Mouse (Mus musculus): ENCODE results near the gene Uvssa. TPM values are rescaled to one million over a fixed set of nuclear protein-coding genes. Genes with fewer than 3 reads are reported as not detected.

The Uvssa gene
- polyA plus RNA-seq, 1 experiment from 2014 or later: 7.8 TPM

DNA sequence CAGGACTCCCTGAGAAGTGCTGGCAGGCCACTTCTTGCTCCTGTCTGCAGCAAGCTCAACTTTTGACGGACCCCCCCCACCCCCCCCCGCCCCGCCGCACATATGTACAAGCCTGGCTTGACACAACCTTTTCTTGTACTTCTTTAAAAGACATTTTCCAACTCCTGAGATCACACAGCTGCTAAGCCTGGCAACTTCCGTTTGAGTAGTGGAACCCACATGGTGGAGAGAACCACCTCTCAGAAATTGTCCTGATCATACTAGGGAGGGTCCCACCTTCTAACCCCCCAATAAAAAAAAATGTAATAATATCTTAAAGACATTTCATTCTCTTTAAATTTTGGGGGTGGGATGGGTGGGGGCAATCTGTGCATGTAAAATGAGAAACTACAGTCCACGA, 1.2 kb upstream of the Uvssa start:
- H3K27ac ChIP-seq (replicated peaks): no peak overlapping the region
- no peaks in the 10 kb centered on the region for H3K9me3 ChIP-seq (replicated peaks)
- no peak for ATAC-seq (ENCODE audit: low FRiP score)
- H3K4me1 ChIP-seq: peaks cover 15% of the 10 kb centered on the region
- no peaks in the 10 kb centered on the region for H3K27me3 ChIP-seq (replicated peaks)
- no peak overlapping the region for H3K9ac ChIP-seq (replicated peaks)
- 62% methylated on average over 6 of the region's 6 CpGs for WGBS
- H3K4me2 ChIP-seq: peak overlapping the region; percentile 94
- H3K4me3 ChIP-seq (replicated peaks): peak overlapping the region; percentile 68
- peaks cover 40% of the 10 kb centered on the region for H3K36me3 ChIP-seq

DNA sequence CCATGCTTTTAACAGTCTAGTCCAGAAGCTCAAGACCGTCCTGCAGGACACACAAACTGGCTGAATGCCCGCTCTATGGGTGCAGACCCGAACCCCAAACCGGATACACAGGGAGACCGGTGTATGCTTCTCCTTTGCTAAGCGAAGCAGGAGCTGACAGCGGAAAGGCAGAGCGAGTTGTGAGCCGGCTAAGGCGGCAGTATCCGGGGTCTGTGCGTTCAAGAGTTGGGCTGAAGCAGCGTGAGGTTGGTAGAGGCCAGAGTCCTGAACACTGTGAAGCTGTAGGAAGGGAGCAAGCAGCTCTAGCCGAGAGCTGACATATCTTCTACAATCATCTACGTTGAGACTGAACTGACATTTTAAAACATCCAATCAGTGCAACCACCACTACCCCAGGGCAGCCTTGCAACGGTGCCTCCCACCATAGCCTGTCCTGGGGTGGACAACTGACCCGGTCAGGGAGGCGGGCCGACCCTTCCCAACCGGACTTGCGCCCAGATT, 498 bp upstream of the Uvssa start:
- 2% methylated on average over 21 of the region's 21 CpGs for WGBS
- ATAC-seq (ENCODE audit: low FRiP score): peak; percentile 65
- Histone ChIP-seq H3K9me3 (replicated peaks) (no peaks in the 10 kb centered on the region), H3K4me3 (replicated peaks) (peak overlapping the region; percentile 68), H3K27ac (replicated peaks) (peak overlapping the region; percentile 90), H3K36me3 (peaks cover 34% of the 10 kb centered on the region), H3K4me1 (peaks cover 15% of the 10 kb centered on the region), H3K4me2 (peak overlapping the region; percentile 94), H3K9ac (replicated peaks) (peak overlapping the region; percentile 66), H3K27me3 (replicated peaks) (no peaks in the 10 kb centered on the region)

DNA sequence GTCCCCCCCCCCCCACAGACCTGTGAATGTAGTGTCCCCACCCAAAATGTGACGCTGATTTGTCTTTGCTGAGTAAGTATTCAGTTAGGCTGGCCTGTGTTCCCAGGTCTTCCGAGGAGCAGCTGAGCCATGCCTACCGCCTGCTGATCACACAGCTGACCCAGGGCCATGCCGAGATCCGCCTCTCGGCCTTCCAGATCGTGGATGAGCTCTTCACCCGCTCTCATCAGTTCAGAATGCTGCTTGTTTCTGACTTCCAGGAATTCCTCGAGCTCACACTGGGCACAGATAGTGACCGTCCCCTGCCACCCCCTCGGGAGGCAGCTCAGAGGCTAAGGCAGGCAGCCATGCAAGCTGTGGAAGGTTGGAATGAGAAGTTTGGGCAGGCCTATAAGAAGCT, 9.2 kb downstream of the Uvssa start:
- ATAC-seq (ENCODE audit: low FRiP score): no peak
- Histone ChIP-seq H3K36me3 (peaks cover 35% of the 10 kb centered on the region), H3K9me3 (replicated peaks) (no peaks in the 10 kb centered on the region), H3K27ac (replicated peaks) (no peak overlapping the region), H3K9ac (replicated peaks) (no peak overlapping the region), H3K4me1 (no peaks in the 10 kb centered on the region), H3K4me3 (replicated peaks) (no peak overlapping the region), H3K27me3 (replicated peaks) (no peaks in the 10 kb centered on the region; the same call in none of the 2 replicates), H3K4me2 (no peak overlapping the region)
- WGBS: 86% methylated on average over 11 of the region's 11 CpGs

DNA sequence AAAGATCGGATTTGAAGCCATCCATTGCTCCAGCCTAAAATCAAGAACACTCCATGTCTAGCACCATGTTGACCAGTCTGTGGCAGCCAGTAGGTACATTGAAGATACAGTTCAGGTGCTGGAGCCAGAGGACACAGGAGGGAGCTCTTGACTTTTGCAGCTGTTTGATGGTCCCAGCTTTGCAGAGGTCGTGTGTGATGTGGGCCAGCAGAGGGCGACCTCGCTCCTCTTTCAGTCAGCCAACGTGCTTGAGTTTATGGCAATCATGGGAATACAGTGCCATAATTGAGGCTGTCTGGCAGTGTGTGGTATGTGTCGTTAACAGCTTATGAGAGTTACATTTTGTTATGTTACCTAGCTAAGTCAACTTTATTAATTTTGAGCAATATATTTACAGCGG, 15.5 kb downstream of the Uvssa start:
- Histone ChIP-seq H3K4me1 (peaks cover 31% of the 10 kb centered on the region), H3K27ac (replicated peaks) (no peak overlapping the region), H3K9me3 (replicated peaks) (no peaks in the 10 kb centered on the region), H3K27me3 (replicated peaks) (peaks cover 14% of the 10 kb centered on the region), H3K36me3 (peaks cover 36% of the 10 kb centered on the region), H3K4me3 (replicated peaks) (no peak overlapping the region), H3K4me2 (no peak overlapping the region), H3K9ac (replicated peaks) (no peak overlapping the region)
- peak; percentile 87 for ATAC-seq (ENCODE audit: low FRiP score)
- 14% methylated on average over 7 of the region's 7 CpGs for WGBS

DNA sequence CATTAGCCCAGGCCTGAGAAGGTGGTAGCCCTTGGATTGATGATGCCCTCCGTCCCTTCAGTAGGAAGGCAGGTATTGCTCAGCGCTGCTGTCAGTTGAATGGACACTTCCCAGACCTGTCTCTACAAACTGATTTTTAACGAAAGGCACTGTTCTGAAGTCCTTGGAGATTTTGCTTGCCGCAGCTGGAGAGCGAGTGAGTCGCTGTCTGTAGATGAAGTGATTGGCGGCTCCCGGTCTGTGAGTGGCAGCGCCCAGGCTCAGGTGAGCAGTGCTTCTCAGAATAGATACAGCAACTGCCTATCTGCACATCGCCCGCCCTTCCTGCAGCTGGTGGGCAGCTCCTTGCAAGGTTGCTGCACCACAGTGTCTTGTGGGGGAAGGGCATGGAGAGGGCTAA, 17.3 kb downstream of the Uvssa start:
- peaks cover 22% of the 10 kb centered on the region for H3K36me3 ChIP-seq
- 69% methylated on average over 11 of the region's 11 CpGs for WGBS
- no peak overlapping the region for H3K4me2 ChIP-seq
- H3K4me1 ChIP-seq: peaks cover 31% of the 10 kb centered on the region
- H3K9ac ChIP-seq (replicated peaks): no peak overlapping the region
- no peak overlapping the region for H3K4me3 ChIP-seq (replicated peaks)
- H3K9me3 ChIP-seq (replicated peaks): no peaks in the 10 kb centered on the region
- peaks cover 14% of the 10 kb centered on the region for H3K27me3 ChIP-seq (replicated peaks)
- no peak for ATAC-seq (ENCODE audit: low FRiP score)
- no peak overlapping the region for H3K27ac ChIP-seq (replicated peaks)

DNA sequence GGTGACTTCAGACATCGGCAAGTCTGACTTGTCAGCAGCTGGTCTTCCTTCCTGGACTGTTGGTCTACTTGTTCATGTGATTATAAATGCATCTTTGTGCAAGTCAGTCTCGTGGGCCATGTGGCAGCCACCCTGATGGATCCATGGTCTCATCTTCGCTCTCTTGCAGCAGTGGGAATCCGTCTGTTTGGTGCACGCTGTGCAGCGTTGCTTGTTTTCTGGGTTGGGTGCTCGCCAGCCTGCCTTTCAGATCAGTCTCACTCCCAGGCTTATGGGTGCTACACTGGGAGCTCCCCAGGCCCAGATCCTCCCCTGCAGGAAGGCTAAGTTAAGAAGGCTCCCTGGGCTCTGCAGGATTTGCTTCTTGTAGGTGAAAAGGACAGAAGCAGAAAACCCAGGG, 18.5 kb downstream of the Uvssa start:
- no peak overlapping the region for H3K9ac ChIP-seq (replicated peaks)
- H3K9me3 ChIP-seq (replicated peaks): no peaks in the 10 kb centered on the region
- H3K27me3 ChIP-seq (replicated peaks): peaks cover 14% of the 10 kb centered on the region
- peaks cover 10% of the 10 kb centered on the region for H3K36me3 ChIP-seq
- no peak overlapping the region for H3K4me2 ChIP-seq
- H3K4me3 ChIP-seq (replicated peaks): no peak overlapping the region
- ATAC-seq (ENCODE audit: low FRiP score): no peak
- H3K27ac ChIP-seq (replicated peaks): no peak overlapping the region
- 71% methylated on average over 7 of the region's 7 CpGs for WGBS
- H3K4me1 ChIP-seq: peaks cover 35% of the 10 kb centered on the region

DNA sequence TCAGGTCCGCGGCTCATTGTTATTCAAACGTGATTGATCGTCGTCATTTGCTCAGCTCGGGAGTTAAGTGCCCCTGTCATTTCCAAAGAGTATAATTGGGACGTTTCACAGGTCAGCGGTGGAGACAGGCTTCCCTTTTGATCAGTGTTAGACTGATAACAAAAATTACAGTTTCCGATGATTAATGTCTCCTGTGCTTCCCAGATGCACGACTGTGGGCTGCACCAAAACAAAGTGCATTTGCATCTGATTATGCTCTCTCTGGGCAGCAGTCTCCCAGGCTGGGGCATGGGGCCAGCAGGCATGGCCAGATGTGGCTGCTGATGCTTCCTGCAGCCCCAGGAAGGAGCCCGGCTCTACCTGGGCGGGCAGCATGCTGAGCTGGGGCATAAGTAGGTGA, 22.5 kb downstream of the Uvssa start:
- Histone ChIP-seq H3K27me3 (replicated peaks) (peaks cover 8% of the 10 kb centered on the region), H3K4me1 (peaks cover 24% of the 10 kb centered on the region), H3K36me3 (no peaks in the 10 kb centered on the region), H3K4me2 (no peak overlapping the region), H3K9me3 (replicated peaks) (no peaks in the 10 kb centered on the region), H3K27ac (replicated peaks) (no peak overlapping the region), H3K4me3 (replicated peaks) (no peak overlapping the region), H3K9ac (replicated peaks) (no peak overlapping the region)
- WGBS: 37% methylated on average over 12 of the region's 12 CpGs
- ATAC-seq (ENCODE audit: low FRiP score): no peak; the same call in 1 of the 2 replicates

DNA sequence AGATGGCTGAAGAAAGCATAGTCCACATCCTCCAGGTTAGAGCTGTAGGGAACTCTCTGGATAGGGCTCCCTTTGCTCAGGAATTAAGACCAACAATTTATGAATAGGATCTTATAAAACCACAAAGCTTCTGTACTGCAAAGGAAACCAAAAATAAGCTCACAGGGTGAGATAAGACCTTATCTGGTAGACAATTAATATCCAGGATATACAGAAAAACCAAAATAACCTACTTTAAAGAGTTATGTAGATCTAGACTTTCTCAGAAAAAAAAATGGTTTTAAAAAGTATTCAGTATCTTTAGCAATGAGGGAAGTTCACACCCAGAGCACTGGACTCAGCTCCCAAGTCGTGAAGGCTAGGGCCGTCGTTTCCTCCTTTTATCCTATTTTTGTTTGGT, 42.0 kb downstream of the Uvssa start:
- Histone ChIP-seq H3K4me3 (replicated peaks) (no peak overlapping the region), H3K4me2 (no peak overlapping the region), H3K36me3 (peaks cover 4% of the 10 kb centered on the region; the same call in 1 of the 2 replicates), H3K27ac (replicated peaks) (no peak overlapping the region), H3K27me3 (replicated peaks) (peaks cover 11% of the 10 kb centered on the region), H3K4me1 (no peaks in the 10 kb centered on the region), H3K9me3 (replicated peaks) (no peaks in the 10 kb centered on the region), H3K9ac (replicated peaks) (no peak overlapping the region)
- 71% methylated on average over 3 of the region's 3 CpGs for WGBS
- no peak for ATAC-seq (ENCODE audit: low FRiP score)

DNA sequence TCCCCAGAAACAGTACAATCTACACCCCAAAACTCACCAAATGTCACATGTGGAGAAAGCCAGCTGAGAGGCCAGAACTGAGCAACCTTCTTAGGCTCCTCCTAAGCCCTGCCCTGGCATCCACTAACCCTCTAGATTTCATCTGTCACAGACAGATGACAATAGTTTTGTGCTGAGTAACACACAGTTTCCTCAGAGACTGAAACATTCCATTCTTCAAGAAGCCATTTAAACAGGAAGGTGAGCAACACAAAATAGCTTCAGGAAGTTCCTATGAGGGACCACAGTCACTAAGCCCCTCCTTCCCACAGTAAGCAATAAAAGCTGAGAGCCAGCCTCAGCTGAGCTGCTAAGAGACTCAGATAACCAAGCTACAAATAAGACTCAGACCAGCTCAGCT, 49.1 kb downstream of the Uvssa start:
- Histone ChIP-seq H3K9ac (replicated peaks) (no peak overlapping the region), H3K4me2 (no peak overlapping the region), H3K27me3 (replicated peaks) (peaks cover 77% of the 10 kb centered on the region), H3K27ac (replicated peaks) (no peak overlapping the region), H3K36me3 (no peaks in the 10 kb centered on the region), H3K9me3 (replicated peaks) (no peaks in the 10 kb centered on the region), H3K4me1 (peaks cover 18% of the 10 kb centered on the region), H3K4me3 (replicated peaks) (no peak overlapping the region)
- no peak for ATAC-seq (ENCODE audit: low FRiP score)

DNA sequence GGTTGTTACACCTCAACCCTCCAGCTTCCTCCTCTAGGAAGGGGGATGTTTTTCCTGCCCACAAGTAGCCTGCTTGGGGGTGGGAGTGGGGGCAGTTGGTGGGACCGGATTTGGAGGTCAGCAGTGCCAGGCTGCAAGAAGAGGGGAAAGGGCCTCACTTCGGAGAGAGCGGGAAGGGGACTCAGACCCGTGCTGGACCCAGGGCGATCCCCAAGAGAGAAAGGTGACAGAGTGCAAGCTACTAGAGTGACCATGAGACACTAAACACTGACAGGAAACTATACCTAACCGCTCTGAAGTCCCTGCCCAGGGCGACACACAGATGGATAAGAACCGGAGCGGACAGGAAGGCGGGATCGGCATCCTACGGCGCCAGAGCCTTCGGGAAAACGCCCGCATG, 51.8 kb downstream of the Uvssa start:
- Histone ChIP-seq H3K4me1 (peaks cover 42% of the 10 kb centered on the region), H3K9ac (replicated peaks) (no peak overlapping the region), H3K4me2 (0 out of 2 replicates have a peak overlapping the region, but pooled peaks have one; percentile 43), H3K27me3 (replicated peaks) (peaks cover 94% of the 10 kb centered on the region), H3K27ac (replicated peaks) (no peak overlapping the region), H3K4me3 (replicated peaks) (no peak overlapping the region), H3K36me3 (no peaks in the 10 kb centered on the region), H3K9me3 (replicated peaks) (no peaks in the 10 kb centered on the region)
- WGBS: 4% methylated on average over 16 of the region's 16 CpGs
- ATAC-seq (ENCODE audit: low FRiP score): no peak

DNA sequence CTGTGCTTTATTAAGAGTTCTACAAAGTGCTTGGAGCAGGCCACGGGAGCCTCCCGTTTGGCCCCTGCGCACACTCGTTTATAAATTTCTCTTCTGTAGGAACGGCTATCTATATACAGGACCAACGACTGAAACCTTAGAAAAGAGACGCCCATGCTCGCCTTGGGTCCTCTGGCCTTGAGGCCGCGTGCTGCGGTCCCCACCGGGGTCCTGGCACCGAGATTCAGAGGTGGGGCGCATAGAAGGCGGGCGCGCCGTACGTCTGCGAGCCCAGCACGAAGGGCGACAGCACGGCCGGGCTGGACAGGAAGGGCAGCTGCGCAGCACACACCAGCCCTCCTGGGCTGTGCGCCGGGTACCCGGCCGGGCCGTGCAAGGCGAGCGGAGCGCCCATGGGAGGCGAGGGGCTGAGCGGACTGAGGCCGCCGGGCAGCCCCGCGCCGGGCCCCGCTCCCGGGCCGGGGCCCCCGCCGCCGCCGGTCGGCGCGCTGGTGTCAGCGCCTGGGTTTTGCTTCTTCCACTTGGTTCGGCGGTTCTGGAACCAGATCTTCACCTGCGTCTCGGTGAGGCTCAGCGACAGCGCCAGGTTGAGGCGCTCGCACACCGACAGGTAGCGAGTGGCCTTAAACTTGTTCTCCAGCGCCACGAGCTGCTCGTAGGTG, 52.3 kb downstream of the Uvssa start:
- Histone ChIP-seq H3K9ac (replicated peaks) (no peak overlapping the region), H3K4me1 (peaks cover 46% of the 10 kb centered on the region)

DNA sequence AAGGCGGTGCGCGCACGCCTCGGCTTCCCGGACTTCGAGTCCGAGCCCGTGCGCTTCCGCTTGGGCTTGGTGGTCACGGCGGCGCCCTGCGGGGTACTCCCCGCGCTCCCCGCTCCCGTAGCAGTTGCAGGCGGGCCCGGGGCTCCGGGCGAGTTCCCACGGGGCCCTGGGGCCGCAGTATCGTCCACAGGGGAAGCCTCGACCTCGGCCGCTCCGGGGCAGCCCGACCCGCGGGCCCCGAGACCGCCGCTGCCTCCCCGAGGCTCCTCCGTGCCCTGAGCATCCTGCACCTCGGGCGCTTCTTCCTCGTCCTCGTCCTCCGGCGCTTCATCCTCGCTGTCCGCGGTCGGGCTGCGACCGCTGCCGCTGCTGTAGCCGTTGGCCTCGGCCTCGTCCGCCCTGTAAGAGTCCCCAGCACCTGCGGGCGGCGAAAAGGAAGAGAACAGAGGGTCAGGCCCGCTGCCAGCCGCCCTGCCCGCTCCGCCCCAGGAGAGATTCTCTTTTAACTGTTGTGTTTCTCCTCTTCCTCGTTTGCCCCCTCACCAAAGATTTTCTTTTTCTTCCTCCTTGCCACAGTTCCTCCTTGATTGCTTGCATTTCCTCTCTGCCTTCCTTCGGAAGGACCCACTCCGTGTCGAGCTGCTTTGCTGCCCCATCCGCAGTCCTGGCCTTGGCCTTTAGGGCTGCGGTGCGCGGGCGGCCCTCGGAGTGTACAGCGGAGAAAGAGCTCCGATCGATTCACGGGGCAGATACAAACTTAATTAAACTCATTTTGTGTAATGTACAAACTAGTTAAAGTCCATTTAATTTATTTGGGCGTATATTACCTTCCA, 53.0 kb downstream of the Uvssa start:
- no peak overlapping the region for H3K9ac ChIP-seq (replicated peaks)
- WGBS: under 1% methylated on average over 76 of the region's 77 CpGs
- H3K4me2 ChIP-seq: peak overlapping the region; percentile 43
- H3K4me3 ChIP-seq (replicated peaks): peak overlapping the region; percentile 23
- ATAC-seq (ENCODE audit: low FRiP score): no peak
- peaks cover 46% of the 10 kb centered on the region for H3K4me1 ChIP-seq
- no peaks in the 10 kb centered on the region for H3K36me3 ChIP-seq
- H3K9me3 ChIP-seq (replicated peaks): no peaks in the 10 kb centered on the region
- H3K27me3 ChIP-seq (replicated peaks): peaks cover 97% of the 10 kb centered on the region
- no peak overlapping the region for H3K27ac ChIP-seq (replicated peaks)

More for the DNA sequence above, 52.3 kb downstream of the Uvssa start:
- under 1% methylated on average over 63 of the region's 64 CpGs for whole genome bisulfite sequencing
- Histone ChIP-seq H3K4me2 (peak overlapping the region; percentile 43), H3K36me3 (no peaks in the 10 kb centered on the region), H3K9me3 (replicated peaks) (no peaks in the 10 kb centered on the region), H3K4me3 (replicated peaks) (peak overlapping the region; percentile 23), H3K27me3 (replicated peaks) (peaks cover 94% of the 10 kb centered on the region), H3K27ac (replicated peaks) (no peak overlapping the region)
- no peak for ATAC-seq (ENCODE audit: low FRiP score)

All from neural tube, embryonic 15.5 days (tissue).